Mouse (Mus musculus): ENCODE results near the gene Kdm8.

- TF ChIP-seq CTCF (IDR thresholded peaks at IDR 0.05; ENCODE audit: low read depth, low read length) (no peak), TAL1 (conservative IDR thresholded peaks at IDR 0.05; ENCODE audit: low read depth, low read length) (no peak)
Observed at GRCm38 (mm10) chr7:125453671-125454070, 9.2 kb downstream of the Kdm8 start.

All from G1E (cell line).